Mouse (Mus musculus): Measurements from ENCODE around the gene Six3.

Six3 gene

DNA sequence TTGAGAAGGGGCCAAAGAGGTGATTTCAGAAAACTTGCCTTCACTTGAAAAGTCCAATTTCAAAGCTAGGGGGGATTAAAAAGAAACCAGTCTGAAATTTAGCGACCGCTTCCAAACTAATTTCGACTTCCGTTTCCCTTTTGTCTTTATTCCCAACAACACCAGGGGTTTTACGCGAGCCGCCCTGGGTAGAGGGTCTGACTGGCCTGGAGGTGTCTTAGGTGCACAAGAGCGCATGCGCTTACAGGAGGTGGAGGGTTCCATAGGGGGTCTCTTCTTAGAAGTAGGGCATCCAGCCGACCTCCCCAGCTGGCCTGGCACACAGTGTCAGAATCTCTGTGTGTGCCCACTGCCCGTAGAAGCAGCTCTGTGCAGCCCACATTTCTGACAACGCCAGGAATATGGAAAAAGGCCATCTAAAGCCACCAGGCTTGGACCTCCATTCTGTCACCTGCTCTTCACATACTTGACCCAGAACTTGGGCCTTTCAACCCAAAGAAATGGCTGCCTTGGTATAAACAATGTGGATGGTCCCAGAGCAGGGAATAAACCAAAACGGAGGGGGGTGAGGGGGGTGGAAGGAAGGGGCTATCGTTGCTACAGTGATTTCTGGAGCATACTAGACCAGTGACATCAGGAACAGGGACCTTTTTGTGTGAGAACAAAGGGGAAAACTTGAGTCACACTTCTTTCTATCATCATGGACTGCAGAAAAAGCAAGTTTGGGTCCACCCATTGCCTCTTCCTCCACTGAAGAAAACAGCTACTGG is 12.9 kb downstream of the Six3 start:
- no peak for DNase-seq

GRCm38 (mm10) chr17:85627751-85628150 is 14.3 kb downstream of the Six3 start:
- no peak for DNase-seq

DNA sequence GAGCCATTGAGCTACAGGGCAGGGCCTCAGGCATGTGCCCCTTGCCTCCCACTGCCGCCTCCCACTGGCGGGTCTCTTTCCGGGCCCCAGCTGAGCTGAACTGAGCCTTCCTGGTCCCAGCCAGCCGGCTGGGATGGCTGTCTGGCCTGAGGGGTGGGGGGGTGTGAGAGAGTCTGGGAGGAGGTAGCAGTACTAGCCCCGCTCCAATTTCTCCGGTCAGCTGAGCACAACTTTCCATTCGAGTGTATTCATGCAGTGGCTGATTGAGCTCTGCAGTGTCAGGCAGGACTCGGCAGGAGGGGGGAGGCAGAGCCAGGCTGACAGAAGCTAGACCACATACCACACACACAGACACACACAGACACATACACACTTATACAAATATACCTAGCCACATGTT is 15.4 kb downstream of the Six3 start:
- no peak for DNase-seq

- no peak for DNase-seq
These were observed 16.0 kb downstream of the Six3 start for GRCm38 (mm10) chr17:85629396-85629795.

GRCm38 (mm10) chr17:85630296-85631050 is 17.1 kb downstream of the Six3 start:
- DNase-seq, result no peak

DNA sequence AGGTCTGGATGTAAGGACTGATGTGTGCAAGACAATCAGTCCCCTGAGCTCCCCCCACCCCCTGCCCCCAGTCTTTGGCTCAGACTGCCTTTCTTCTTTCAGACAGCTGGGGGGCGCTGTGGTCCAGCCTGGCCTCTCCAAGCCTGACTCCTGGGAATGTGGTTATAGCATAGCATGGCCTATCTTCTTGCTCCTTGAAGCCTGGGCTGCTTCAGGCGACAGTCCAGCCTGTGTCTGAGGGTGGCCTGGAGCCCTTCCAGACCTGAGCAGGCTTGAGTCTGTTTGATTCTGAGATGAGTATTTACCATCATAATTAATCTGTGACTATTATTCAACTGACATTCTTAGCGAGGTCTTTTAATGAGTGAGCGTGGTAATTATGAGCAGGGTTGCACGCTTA is 17.7 kb downstream of the Six3 start:
- no peak for DNase-seq

- DNase-seq, result peak; percentile 58 to 67
These were observed 20.2 kb downstream of the Six3 start for GRCm38 (mm10) chr17:85633619-85634018.

- no peak for DNase-seq
These were observed 24.5 kb downstream of the Six3 start for GRCm38 (mm10) chr17:85637876-85638275.

GRCm38 (mm10) chr17:85645312-85645711 is 31.9 kb downstream of the Six3 start:
- no peak for DNase-seq

GRCm38 (mm10) chr17:85645718-85646665 is 32.6 kb downstream of the Six3 start:
- DNase-seq, result peak in 1 of 2 experiments; percentile 15

DNA sequence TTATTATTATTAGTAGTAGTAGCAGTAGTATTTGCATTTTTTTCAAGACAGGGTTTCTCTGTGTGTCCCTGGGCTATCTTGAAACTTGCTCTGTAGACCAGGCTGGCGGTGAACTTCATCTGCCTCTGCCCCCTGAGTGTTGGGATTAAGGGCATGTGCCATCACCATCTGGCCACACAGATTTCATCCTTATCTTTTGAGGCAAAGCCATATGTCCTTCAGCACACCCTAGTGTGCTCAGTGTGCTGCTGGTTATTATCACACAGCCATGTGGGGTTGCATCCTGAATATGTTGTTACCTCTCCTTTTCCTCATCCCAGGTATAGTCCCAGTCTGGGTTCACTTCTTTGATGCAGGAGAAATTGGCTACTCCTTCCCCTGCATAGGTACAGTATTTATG is 46.6 kb downstream of the Six3 start:
- DNase-seq, result no peak

DNA sequence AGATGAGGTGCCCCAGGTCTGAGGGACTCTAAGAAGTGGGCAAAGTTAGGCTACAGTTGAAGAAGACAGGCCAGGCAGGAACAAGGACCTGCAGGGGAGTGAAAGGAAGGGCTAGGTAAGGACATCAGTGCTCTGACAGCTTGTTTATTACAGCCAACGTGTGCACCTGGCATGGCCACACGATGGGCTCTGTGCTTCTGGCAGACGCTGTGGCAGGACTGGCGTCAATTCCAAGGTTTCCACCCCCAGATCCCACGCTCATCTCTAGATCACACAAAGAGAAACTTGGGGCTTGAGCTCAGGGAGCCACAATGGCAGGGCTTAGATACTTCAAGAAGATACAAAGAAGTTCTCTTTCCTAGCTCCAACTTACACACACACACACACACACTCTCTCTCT is 48.1 kb downstream of the Six3 start:
- no peak for DNase-seq

DNA sequence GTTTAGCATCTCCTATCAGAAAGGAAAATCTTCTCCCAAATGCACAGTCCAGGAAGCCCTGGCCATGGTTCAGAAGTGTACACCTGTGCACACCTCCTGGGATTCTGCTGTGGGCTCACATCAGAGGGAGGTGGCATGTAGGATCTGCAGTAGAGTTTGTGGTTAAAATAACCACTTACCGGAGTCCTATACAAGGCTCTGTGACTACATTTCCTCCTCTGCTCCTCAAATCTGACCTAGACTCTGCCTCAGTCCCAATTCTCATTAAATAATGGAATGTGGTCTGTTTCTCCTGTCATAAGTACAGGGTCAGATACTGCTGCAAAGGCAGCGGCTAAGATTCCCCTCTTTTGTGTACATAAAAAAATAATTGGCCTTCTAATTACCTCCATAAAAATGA is 50.8 kb downstream of the Six3 start:
- DNase-seq, result no peak

DNA sequence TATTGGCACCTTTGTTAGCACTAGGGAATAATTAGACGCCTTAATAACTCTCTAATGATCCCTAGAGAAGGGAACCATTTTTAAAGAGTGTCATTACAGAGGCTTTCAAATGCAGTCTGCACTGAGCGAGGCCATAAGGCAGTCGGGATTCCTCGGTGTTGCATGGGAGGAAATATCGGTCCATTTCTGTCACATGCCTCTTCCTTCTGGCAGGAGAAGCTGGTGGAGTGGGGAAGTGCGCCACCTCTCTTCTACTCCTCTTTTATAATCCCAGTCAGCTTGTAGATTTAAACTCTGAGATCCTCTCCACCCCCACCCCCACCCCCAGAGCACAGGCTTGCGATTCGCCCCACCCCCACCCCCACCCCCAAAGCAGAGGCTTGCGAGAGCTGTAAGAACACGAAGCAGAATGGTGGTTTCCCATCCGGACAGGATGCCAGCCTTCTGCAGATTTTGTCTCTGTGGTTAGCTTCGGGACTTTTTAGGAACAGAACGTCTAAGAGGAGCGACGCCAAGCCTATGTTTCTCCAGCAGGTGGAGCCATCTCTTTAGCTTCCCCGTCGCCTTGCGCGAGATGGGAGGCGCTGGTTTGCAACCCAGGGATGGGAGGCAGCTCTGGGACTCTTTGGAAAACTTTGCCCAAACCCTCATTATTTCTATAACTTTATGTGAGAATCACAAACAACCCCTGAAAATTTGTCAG is 51.4 kb downstream of the Six3 start:
- DNase-seq, result peak; percentile 47 to 50

All from lung, adult 18-20 months (tissue).